Mouse (Mus musculus): Measurements from ENCODE around the gene Rnf152.

DNA sequence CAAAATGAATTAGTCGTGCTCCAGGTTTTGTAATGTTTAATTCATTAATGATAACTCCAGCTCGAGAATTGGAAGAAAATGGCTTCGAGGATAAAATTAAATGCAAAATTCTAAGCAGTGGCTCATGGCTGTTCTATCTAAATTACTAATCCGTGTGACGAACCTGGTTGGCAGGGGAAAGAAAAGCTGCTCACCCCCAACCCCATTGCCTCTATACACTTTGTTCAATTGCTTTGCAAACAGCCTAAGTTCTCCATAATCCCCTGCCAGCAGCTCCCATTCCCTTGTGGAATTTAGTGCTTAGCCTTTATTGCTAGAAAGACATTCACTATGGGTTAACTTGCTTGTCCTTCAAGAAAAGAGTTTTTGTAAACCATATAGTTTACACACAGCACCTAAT, 24.9 kb downstream of the Rnf152 start:
- TF ChIP-seq CTCF (IDR thresholded peaks at IDR 0.05), result no peak
- TF ChIP-seq EP300 (IDR thresholded peaks at IDR 0.05), result no peak
